Mouse (Mus musculus): ENCODE data around the gene Tldc2.

DNA sequence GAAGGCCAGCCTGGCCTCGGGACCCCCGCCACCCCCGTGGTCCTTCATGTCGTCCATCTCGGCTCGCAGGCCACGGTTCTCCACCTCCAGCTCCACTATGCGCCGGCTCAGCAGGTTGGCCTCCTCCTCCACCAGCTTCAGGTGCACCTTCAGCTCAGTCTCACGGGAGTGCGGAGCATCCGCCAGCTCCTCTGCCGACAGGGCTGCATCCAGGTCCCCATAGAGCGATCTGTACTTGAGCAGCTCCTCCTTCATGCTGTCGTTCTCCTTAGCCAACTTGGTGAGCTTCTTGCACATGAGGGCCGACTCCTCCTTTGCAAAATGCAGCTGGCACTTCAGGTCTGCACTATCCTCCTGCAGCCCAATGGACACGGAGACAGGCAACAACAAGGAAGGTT, 46.2 kb upstream of the Tldc2 start:
- no peak for TF ChIP-seq MEF2A (IDR thresholded peaks at IDR 0.05; ENCODE audit: borderline replicate concordance, low read depth, low read length)
- TF ChIP-seq TBP (conservative IDR thresholded peaks at IDR 0.05; ENCODE audit: low read depth, low read length): no peak
- no peak for TF ChIP-seq MYC (IDR thresholded peaks at IDR 0.05; ENCODE audit: low read depth, low read length)
- no peak for TF ChIP-seq EP300 (IDR thresholded peaks at IDR 0.05; ENCODE audit: low read length)
- TF ChIP-seq POLR2AphosphoS2 (IDR thresholded peaks at IDR 0.05; ENCODE audit: low read depth, low read length): no peak
- TF ChIP-seq CHD1 (IDR thresholded peaks at IDR 0.05; ENCODE audit: low read depth, low read length): no peak

All from CH12.LX (cell line).